Mouse (Mus musculus) hindbrain, embryonic 10.5 days (tissue): ENCODE results near the gene Nek2. TPM values are rescaled to one million over a fixed set of nuclear protein-coding genes. Genes with fewer than 3 reads are reported as not detected.

Source experiments
- DNase-seq: peaks from one replicate; pipeline ENCODE4 v3.0.0-alpha.2; 2017; ENCODE audit warnings: low spot score
- H3K27ac ChIP-seq: fragments of 300-500 bp; sonication (generic); 2 replicates; pipeline ENCODE4 v1.5.1; 2016; ENCODE audit warnings: mild to moderate bottlenecking, moderate library complexity
- H3K27me3 ChIP-seq: fragments of 300-500 bp; sonication (generic); 2 replicates; pipeline ENCODE4 v1.6.1; 2016; ENCODE audit warnings: mild to moderate bottlenecking; ENCODE audit not compliant: poor library complexity, insufficient read depth, severe bottlenecking
- H3K36me3 ChIP-seq: fragments of 300-500 bp; sonication (generic); 2 replicates; pipeline ENCODE4 v1.6.1; 2016; ENCODE audit warnings: mild to moderate bottlenecking, moderate library complexity
- H3K4me1 ChIP-seq: fragments of 300-500 bp; sonication (generic); replicated peaks from 2 replicates; pipeline ENCODE4 v1.6.1; 2016; ENCODE audit warnings: mild to moderate bottlenecking
- H3K4me3 ChIP-seq: fragments of 300-500 bp; sonication (generic); 2 replicates; pipeline ENCODE4 v1.5.1; 2016; ENCODE audit warnings: mild to moderate bottlenecking, moderate library complexity
- H3K9me3 ChIP-seq: fragments of 300-500 bp; sonication (generic); 2 replicates; pipeline ENCODE4 v1.6.1; 2016; ENCODE audit warnings: mild to moderate bottlenecking, moderate library complexity
- WGBS: fragments of 180-500 bp; shearing (Covaris S2); methylation state at CpG from one replicate; pipeline ENCODE4 v1.1.7; 2016; 5-methylcytosine and 5-hydroxymethylcytosine counted together
- polyA plus RNA-seq: library from polyadenylated mRNA; unstranded; fragments of >200 nt; fragmentation: Nextera tagmentation; extraction: Ambion mirVana; gene quantifications from 2 replicates; pipeline ENCODE4 v1.2.1, GENCODE M21; 2016

The Nek2 gene
- 41.6 and 59.7 TPM in 2 replicates for polyA plus RNA-seq

GRCm38 (mm10) chr1:191821326-191822091 lies at the start of gene Nek2:
Gene Nek2 (plus strand): TSS chr1:191821444.
- Histone ChIP-seq H3K4me3 (peak within 1 kb of the TSS; percentile 91), H3K9me3 (no peaks in the 10 kb centered on the region), H3K36me3 (peaks cover 43% of the 10 kb centered on the region), H3K27ac (peak within 1 kb of the TSS; percentile 98), H3K4me1 (peaks cover 34% of the 10 kb centered on the region), H3K27me3 (no peaks in the 10 kb centered on the region)
- DNase-seq: peak; percentile 99
- under 1% methylated on average over 79 of the region's 79 CpGs for WGBS

GRCm38 (mm10) chr1:191774106-191774505 lies 47.1 kb upstream of the Nek2 start:
- no peak overlapping the region for H3K4me3 ChIP-seq
- peaks cover 52% of the 10 kb centered on the region for H3K36me3 ChIP-seq
- H3K9me3 ChIP-seq: no peaks in the 10 kb centered on the region
- 91% methylated on average over 5 of the region's 5 CpGs for WGBS
- no peaks in the 10 kb centered on the region for H3K27me3 ChIP-seq
- H3K4me1 ChIP-seq: no peaks in the 10 kb centered on the region
- no peak overlapping the region for H3K27ac ChIP-seq
- DNase-seq: no peak

- H3K9me3 ChIP-seq: no peaks in the 10 kb centered on the region
- H3K27ac ChIP-seq: no peak overlapping the region
- H3K36me3 ChIP-seq: peaks cover 60% of the 10 kb centered on the region
- no peak overlapping the region for H3K4me3 ChIP-seq
- whole genome bisulfite sequencing: 93% methylated on average over 8 of the region's 8 CpGs
- no peaks in the 10 kb centered on the region for H3K27me3 ChIP-seq
- DNase-seq: no peak
- no peaks in the 10 kb centered on the region for H3K4me1 ChIP-seq
Measured at GRCm38 (mm10) chr1:191775116-191775515, 46.1 kb upstream of the Nek2 start.

DNA sequence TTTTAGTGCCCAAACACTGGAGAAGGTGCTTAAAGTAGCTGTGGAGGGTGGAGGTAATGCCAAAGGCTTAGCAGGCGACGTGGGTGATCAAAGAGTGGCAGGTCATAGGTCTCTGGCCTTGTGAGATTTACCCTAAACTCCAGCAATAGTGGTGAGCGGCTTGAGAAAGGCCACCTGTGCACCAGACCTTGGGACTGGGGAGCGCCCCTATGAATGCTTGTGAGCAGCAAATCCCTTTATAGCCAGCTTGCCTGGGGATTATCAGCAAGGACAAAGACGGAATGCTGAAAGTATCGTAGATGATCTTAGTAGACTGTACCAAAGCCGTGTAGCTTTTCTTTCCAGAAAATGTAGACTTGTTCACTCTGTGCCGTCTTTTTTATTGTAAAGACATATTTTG lies 43.7 kb upstream of the Nek2 start:
- H3K4me3 ChIP-seq: no peak overlapping the region
- peaks cover 69% of the 10 kb centered on the region for H3K36me3 ChIP-seq
- WGBS: 87% methylated on average over 8 of the region's 8 CpGs
- no peaks in the 10 kb centered on the region for H3K9me3 ChIP-seq
- no peak for DNase-seq
- H3K27me3 ChIP-seq: no peaks in the 10 kb centered on the region
- no peak overlapping the region for H3K27ac ChIP-seq
- H3K4me1 ChIP-seq: no peaks in the 10 kb centered on the region

DNA sequence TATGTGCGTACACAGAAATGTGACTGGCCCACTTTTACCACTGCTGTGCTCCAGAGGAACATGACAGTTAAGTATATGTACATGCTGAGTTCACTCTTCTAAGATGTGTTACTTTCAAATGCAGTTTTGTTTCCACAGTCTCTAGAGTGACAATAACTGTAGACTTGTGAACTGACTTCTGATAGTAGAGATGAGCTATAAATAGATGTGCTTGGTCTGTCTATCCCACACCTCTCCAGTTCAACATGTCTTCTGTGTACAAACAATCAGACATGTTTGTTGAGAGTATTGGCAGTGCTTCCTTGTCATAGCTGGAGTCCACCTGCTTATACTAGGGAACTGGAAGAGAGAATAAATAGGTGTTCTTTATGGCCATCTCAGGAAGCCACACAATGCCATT lies 40.8 kb upstream of the Nek2 start:
- DNase-seq: no peak
- Histone ChIP-seq H3K36me3 (peaks cover 52% of the 10 kb centered on the region), H3K4me3 (no peak overlapping the region), H3K27ac (no peak overlapping the region), H3K27me3 (no peaks in the 10 kb centered on the region), H3K9me3 (no peaks in the 10 kb centered on the region), H3K4me1 (peaks cover 6% of the 10 kb centered on the region; the same call in 1 of the 2 replicates)
- WGBS: 95% methylated on average over 1 of the region's 1 CpGs

DNA sequence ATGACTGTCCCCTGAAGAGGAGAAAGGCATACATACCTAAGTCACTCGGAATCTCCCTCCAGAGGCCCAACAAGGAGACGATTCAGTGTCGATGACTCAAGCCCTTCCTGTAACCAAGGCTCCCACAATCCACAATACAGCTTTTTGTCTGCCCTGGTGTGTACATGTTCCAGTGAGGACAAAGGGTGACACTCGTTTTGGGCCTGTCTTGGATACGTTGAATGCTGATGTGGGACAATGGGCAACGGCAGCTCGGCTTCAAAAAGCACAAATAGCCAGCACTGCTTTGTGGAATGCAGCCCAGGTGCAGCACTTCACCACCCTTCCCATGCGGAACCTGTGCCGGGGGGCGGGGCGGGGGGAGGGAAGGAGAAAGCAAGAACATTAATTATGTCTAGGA lies 36.1 kb upstream of the Nek2 start:
- Histone ChIP-seq H3K36me3 (peaks cover 9% of the 10 kb centered on the region; the same call in 1 of the 2 replicates), H3K27me3 (no peaks in the 10 kb centered on the region), H3K4me1 (peaks cover 20% of the 10 kb centered on the region), H3K9me3 (peaks cover 10% of the 10 kb centered on the region; the same call in 1 of the 2 replicates), H3K27ac (no peak overlapping the region), H3K4me3 (no peak overlapping the region)
- 64% methylated on average over 11 of the region's 11 CpGs for whole genome bisulfite sequencing
- no peak for DNase-seq

- Histone ChIP-seq H3K4me3 (no peak overlapping the region), H3K27ac (no peak overlapping the region), H3K27me3 (no peaks in the 10 kb centered on the region), H3K4me1 (peaks cover 20% of the 10 kb centered on the region), H3K9me3 (peaks cover 10% of the 10 kb centered on the region; the same call in 1 of the 2 replicates), H3K36me3 (no peaks in the 10 kb centered on the region)
- no peak for DNase-seq
- 74% methylated on average over 6 of the region's 6 CpGs for WGBS
Measured at GRCm38 (mm10) chr1:191786255-191786654, 35.0 kb upstream of the Nek2 start.

DNA sequence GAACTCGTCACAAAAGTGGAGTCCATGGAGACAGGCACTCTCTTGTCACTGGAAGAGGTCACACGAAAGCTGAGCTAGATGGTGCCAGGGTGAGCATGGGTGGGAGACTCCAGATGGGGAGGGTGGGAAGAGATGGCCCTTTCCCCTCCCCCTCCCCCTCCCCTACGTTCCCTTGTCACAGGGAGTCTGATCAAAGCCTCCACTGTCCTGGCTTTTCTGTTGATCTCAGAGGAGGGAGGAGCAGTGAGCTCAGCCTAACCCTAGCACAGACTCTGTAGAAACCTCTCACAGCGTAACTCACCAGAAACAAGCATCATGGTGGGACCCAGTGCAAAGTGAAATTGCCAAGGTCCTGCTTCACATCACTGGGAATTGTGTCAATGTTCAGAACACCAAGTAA lies 33.9 kb upstream of the Nek2 start:
- H3K9me3 ChIP-seq: peaks cover 10% of the 10 kb centered on the region; the same call in 1 of the 2 replicates
- DNase-seq: no peak
- no peaks in the 10 kb centered on the region for H3K27me3 ChIP-seq
- H3K27ac ChIP-seq: peak overlapping the region; percentile 13; the same call in 1 of the 2 replicates
- WGBS: 34% methylated on average over 4 of the region's 4 CpGs
- H3K4me1 ChIP-seq: peaks cover 20% of the 10 kb centered on the region
- H3K4me3 ChIP-seq: no peak overlapping the region
- H3K36me3 ChIP-seq: no peaks in the 10 kb centered on the region

GRCm38 (mm10) chr1:191792991-191793390 lies 28.3 kb upstream of the Nek2 start:
- DNase-seq: no peak
- 86% methylated on average over 8 of the region's 8 CpGs for WGBS
- no peaks in the 10 kb centered on the region for H3K27me3 ChIP-seq
- H3K9me3 ChIP-seq: peaks cover 10% of the 10 kb centered on the region; the same call in 1 of the 2 replicates
- no peak overlapping the region for H3K4me3 ChIP-seq
- no peak overlapping the region for H3K27ac ChIP-seq
- no peaks in the 10 kb centered on the region for H3K36me3 ChIP-seq
- H3K4me1 ChIP-seq: no peaks in the 10 kb centered on the region

DNA sequence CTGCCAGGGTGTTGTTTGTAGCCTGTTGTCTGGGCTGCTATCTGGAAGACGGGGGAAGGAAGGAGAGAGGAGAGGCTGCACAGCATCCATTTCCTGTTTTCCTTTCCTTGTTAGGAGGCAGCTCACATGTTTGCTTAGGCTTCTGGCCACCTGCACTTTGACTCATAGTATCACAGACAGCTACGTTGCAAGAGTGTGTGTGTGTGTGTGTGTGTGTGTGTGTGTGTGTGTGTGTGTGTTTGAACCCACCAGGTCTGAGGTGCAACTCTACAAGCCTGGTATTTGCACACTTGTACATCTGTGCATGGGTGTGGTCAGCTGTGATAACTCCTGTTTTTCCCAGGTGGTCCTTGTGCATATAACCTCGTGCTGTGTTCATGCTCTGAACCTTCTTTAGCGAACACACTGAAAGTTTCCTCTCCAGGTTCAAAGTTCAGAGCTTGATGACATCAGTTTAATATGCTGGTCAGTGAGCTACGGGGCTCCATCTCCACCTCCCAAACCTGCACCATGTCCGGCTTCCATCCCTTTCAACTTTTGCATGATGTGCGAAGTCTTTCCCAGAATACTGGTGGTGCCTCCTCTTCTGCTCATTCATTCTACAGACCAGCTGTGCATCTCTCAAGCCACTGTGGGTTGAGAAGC lies 27.2 kb upstream of the Nek2 start:
- no peak for DNase-seq
- Histone ChIP-seq H3K4me3 (no peak overlapping the region), H3K27ac (no peak overlapping the region), H3K27me3 (no peaks in the 10 kb centered on the region), H3K9me3 (peaks cover 15% of the 10 kb centered on the region; the same call in 1 of the 2 replicates), H3K36me3 (no peaks in the 10 kb centered on the region), H3K4me1 (no peaks in the 10 kb centered on the region)
- WGBS: 85% methylated on average over 7 of the region's 7 CpGs

GRCm38 (mm10) chr1:191796238-191796896 lies 24.9 kb upstream of the Nek2 start:
- WGBS: 92% methylated on average over 4 of the region's 4 CpGs
- Histone ChIP-seq H3K9me3 (peaks cover 6% of the 10 kb centered on the region; the same call in 1 of the 2 replicates), H3K4me1 (no peaks in the 10 kb centered on the region), H3K4me3 (no peak overlapping the region), H3K27ac (no peak overlapping the region), H3K27me3 (no peaks in the 10 kb centered on the region), H3K36me3 (no peaks in the 10 kb centered on the region)
- no peak for DNase-seq

GRCm38 (mm10) chr1:191802093-191802819 lies 19.0 kb upstream of the Nek2 start:
- H3K4me3 ChIP-seq: no peak overlapping the region
- WGBS: 66% methylated on average over 9 of the region's 9 CpGs
- H3K36me3 ChIP-seq: no peaks in the 10 kb centered on the region
- DNase-seq: no peak
- H3K9me3 ChIP-seq: peaks cover 14% of the 10 kb centered on the region; the same call in 1 of the 2 replicates
- H3K27ac ChIP-seq: no peak overlapping the region
- no peaks in the 10 kb centered on the region for H3K27me3 ChIP-seq
- peaks cover 12% of the 10 kb centered on the region for H3K4me1 ChIP-seq
